Mouse (Mus musculus) limb, embryonic 10.5 days (tissue): Measurements from ENCODE around the gene Myom3. TPM values are rescaled to one million over a fixed set of nuclear protein-coding genes. Genes with fewer than 3 reads are reported as not detected.
A peak's percentile ranks its signal among the peaks of the same experiment; 100 is the strongest.

Source experiments
- DNase-seq: peaks from one replicate; pipeline ENCODE4 v3.0.0-alpha.2; 2017; ENCODE audit warnings: low spot score
- H3K27ac ChIP-seq: fragments of 300-500 bp; sonication (generic); 2 replicates; pipeline ENCODE4 v1.5.1; 2016; ENCODE audit warnings: mild to moderate bottlenecking
- H3K27me3 ChIP-seq: fragments of 300-500 bp; sonication (generic); 2 replicates; pipeline ENCODE4 v1.6.1; 2016; ENCODE audit warnings: low read depth, mild to moderate bottlenecking; ENCODE audit not compliant: poor library complexity, severe bottlenecking
- H3K36me3 ChIP-seq: fragments of 300-500 bp; sonication (generic); 2 replicates; pipeline ENCODE4 v1.6.1; 2016; ENCODE audit warnings: mild to moderate bottlenecking, moderate library complexity
- H3K4me1 ChIP-seq: fragments of 300-500 bp; sonication (generic); 2 replicates; pipeline ENCODE4 v1.6.1; 2016
- H3K4me3 ChIP-seq: fragments of 300-500 bp; sonication (generic); 2 replicates; pipeline ENCODE4 v1.5.1; 2016; ENCODE audit warnings: mild to moderate bottlenecking, moderate library complexity
- H3K9me3 ChIP-seq: fragments of 300-500 bp; sonication (generic); replicated peaks from 2 replicates; pipeline ENCODE4 v1.6.1; 2016; ENCODE audit warnings: mild to moderate bottlenecking
- WGBS: fragments of 180-500 bp; shearing (Covaris S2); methylation state at CpG from one replicate; pipeline ENCODE4 v1.1.7; 2016; 5-methylcytosine and 5-hydroxymethylcytosine counted together
- polyA plus RNA-seq: library from polyadenylated mRNA; unstranded; fragments of >200 nt; fragmentation: Nextera tagmentation; extraction: Ambion mirVana; gene quantifications from 2 replicates; pipeline ENCODE4 v1.2.1, GENCODE M21; 2016

The Myom3 gene
- polyA plus RNA-seq, 1 experiment from 2014 or later: 0.15 TPM

DNA sequence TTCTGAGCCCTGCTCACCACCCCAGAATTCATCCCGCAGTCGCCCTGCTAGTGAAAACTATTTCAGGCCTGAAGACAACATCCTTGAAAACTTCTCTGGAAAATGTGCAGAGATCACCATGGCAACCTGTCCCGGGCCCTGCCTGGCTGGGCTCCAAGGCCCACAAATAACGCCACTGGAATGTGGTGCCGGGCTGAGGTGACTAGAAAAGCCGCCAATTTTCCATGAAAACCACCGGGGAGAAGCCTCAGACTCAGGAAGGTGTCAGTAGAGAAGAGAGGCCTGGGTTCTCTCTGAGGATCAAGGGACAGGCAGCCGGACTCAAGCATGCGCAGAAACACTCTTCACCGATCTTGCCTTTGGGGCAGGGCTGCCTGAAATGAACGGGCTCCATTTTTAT is 69.0 kb downstream of the Myom3 start:
- Histone ChIP-seq H3K9me3 (no peaks in the 10 kb centered on the region), H3K4me1 (peaks cover 16% of the 10 kb centered on the region), H3K27me3 (no peaks in the 10 kb centered on the region), H3K27ac (peak overlapping the region; percentile 82), H3K4me3 (no peak overlapping the region), H3K36me3 (no peaks in the 10 kb centered on the region)
- peak; percentile 67 for DNase-seq
- 49% methylated on average over 11 of the region's 11 CpGs for WGBS

DNA sequence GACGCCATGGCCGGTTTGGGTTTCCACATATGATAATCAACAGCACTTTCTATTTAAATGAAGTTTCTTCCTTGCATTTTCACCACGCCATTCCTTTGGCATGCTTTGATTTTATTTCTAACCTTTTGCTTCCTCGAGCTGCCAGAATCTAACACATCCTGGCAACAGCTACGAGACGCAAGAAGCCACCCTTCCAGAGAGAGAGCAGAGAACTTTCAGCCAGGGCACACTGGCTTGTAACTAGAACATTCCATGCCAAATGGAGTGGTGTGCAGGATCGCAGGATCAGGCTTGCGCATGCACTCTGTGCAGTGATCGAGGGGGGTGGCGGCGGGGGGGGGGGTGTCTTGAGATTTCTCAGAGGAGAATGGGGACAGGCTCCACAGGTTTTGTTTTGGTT is 72.6 kb downstream of the Myom3 start:
- Histone ChIP-seq H3K27ac (peak overlapping the region; percentile 19; the same call in 1 of the 2 replicates), H3K4me3 (no peak overlapping the region), H3K36me3 (no peaks in the 10 kb centered on the region), H3K9me3 (no peaks in the 10 kb centered on the region), H3K27me3 (no peaks in the 10 kb centered on the region), H3K4me1 (peaks cover 22% of the 10 kb centered on the region)
- WGBS: 88% methylated on average over 11 of the region's 11 CpGs
- DNase-seq: no peak

DNA sequence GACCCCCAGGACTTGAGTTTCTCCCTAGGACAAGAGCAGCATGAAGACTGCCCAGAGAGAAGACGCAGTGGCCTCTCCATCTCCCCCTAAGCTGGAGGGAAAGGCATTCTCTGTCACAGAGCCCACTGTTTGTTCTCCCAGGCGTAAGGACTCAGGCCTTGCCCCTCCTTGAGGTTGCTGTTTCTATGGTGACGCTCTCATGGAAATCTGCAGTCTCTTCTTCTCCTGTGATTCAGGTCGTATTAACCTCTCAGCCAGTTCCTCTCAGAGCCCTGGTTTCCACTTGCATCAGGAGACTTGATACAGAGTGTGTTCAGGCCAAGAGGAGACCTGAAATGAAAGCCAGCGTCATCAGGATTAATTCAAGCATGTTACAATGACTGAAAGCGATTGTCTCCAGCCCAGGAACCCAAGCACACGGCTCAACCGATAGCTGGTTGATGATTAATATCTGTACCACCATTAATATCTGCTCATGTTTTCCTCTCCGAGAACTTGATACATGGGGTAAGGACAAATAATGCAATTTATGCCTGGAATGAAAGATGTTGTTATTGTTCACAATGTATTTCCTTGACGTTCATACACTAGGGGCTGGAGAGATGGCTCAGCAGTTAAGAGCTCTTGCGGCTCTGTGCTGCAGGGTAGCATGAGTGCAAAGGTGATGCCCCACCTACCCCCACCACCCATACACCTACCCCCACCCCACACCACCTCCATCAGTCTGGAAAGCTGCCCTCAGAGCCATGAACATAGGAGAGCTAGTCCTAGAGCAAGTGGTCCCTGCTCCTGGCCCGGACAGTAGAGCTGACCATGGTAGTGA is 74.0 kb downstream of the Myom3 start:
- Histone ChIP-seq H3K4me3 (no peak overlapping the region), H3K36me3 (no peaks in the 10 kb centered on the region), H3K27me3 (no peaks in the 10 kb centered on the region), H3K27ac (no peak overlapping the region), H3K4me1 (peaks cover 19% of the 10 kb centered on the region), H3K9me3 (no peaks in the 10 kb centered on the region)
- no peak for DNase-seq
- 80% methylated on average over 12 of the region's 12 CpGs for WGBS

DNA sequence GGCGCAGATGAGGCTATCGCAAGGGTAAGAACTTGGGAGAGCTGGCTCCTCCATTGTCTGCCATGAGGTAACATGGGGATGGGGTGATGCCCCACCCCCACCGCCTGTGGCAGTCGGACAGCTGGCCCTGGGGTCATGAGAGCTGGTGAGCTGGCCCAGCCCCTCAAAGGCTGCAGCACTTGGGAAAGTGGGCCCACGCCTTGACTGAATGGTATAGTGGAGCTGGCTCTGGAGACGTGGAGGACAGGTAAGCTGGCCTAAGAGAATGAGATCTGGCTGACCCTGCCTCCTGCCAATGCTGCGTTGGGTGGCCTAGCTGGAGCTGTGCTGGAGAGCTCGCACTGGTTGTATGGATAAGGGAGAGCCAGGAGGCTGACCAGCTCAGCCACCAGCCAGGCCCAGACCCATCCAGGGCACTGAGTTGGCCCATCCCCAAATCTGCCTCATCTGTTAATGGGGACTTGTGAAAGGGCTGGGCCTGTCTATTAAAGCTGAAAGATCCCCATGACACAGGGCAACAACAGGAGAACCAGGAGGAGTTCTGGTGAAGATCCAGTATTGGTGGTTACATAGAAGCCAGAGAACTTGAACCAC is 74.7 kb downstream of the Myom3 start:
- Histone ChIP-seq H3K36me3 (no peaks in the 10 kb centered on the region), H3K4me3 (no peak overlapping the region), H3K9me3 (no peaks in the 10 kb centered on the region), H3K27me3 (no peaks in the 10 kb centered on the region), H3K27ac (no peak overlapping the region), H3K4me1 (peaks cover 17% of the 10 kb centered on the region)
- 86% methylated on average over 8 of the region's 8 CpGs for WGBS
- DNase-seq: no peak

DNA sequence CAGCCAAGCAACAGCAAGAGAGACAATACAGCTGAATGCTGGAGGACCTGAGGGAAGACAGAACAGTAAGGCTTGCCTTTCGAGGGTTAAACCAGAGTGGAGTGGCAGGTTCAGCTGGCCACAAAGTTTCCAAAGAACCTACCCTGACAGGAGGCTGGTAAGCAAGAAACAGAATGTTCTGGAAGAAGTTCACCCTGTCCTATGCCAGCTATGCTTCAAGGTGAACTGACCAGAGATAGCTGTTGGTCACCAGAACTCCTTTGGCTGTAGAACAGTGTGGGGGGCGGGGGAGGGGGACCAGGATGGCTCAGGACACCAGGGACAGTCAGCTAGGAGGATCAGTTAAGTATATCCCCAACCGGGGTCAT is 79.4 kb downstream of the Myom3 start:
- whole genome bisulfite sequencing: 79% methylated on average over 3 of the region's 3 CpGs
- H3K27me3 ChIP-seq: no peaks in the 10 kb centered on the region
- H3K27ac ChIP-seq: no peak overlapping the region
- H3K4me3 ChIP-seq: no peak overlapping the region
- H3K9me3 ChIP-seq: no peaks in the 10 kb centered on the region
- H3K4me1 ChIP-seq: peaks cover 9% of the 10 kb centered on the region; the same call in 1 of the 2 replicates
- H3K36me3 ChIP-seq: no peaks in the 10 kb centered on the region
- no peak for DNase-seq

DNA sequence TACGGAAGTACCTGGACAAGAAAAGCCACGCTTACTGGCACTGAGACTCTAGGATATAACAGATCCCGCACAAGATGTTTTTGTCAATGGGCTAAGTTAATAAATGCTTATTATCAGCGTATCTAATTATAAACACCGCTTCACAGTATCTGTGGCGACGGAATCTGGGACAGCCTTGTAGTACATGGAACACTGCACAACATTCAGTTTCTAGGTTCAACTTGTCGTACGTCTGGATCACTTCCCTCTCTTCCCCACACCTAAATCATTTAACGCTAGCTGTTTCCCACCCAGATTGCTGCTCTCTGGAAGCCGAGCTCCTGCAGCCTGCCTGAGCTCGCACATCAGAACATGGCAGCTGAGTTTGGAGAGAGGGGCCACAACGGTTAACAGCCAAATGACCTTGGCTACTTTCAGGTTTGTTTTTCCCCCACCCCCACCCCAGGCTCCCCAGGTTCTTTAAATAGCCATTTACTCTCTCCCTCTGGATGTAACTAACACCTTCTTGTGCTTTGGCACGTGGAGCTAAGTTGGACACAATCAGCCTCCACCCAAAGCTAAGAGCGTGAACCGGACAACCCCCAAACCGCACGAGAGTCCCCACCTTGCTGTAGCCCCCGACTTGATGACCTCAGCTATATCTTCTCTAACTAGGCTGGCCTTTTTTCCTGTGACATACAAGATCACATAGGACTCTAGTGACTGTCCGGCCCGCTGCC is 79.9 kb downstream of the Myom3 start:
- peaks cover 5% of the 10 kb centered on the region; the same call in 1 of the 2 replicates for H3K4me1 ChIP-seq
- H3K36me3 ChIP-seq: no peaks in the 10 kb centered on the region
- 86% methylated on average over 21 of the region's 21 CpGs for WGBS
- no peaks in the 10 kb centered on the region for H3K27me3 ChIP-seq
- no peak overlapping the region for H3K27ac ChIP-seq
- no peaks in the 10 kb centered on the region for H3K9me3 ChIP-seq
- DNase-seq: no peak
- H3K4me3 ChIP-seq: no peak overlapping the region

DNA sequence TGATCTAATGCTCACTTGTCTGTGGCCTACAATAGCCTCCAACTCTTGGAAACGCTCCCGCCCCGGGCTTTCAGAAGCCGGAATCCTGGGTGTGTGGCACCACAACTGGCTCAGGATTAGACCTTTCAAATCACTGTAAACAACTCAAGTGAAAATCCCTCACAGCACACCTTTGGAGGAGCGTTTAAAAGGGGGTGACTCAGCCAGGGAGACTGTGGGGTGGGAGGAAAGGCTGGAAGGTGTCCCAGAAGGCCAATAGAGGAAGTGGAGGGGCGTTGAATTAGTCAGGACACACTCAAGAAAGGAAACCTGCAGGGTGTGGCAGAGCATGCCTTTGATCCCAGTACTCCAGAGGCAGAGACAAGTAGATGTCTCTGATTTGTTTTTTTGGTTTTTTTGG is 84.9 kb downstream of the Myom3 start:
- WGBS: 85% methylated on average over 6 of the region's 6 CpGs
- Histone ChIP-seq H3K27ac (no peak overlapping the region), H3K4me1 (no peaks in the 10 kb centered on the region), H3K9me3 (no peaks in the 10 kb centered on the region), H3K4me3 (no peak overlapping the region), H3K36me3 (no peaks in the 10 kb centered on the region), H3K27me3 (no peaks in the 10 kb centered on the region)
- DNase-seq: peak; percentile 4

DNA sequence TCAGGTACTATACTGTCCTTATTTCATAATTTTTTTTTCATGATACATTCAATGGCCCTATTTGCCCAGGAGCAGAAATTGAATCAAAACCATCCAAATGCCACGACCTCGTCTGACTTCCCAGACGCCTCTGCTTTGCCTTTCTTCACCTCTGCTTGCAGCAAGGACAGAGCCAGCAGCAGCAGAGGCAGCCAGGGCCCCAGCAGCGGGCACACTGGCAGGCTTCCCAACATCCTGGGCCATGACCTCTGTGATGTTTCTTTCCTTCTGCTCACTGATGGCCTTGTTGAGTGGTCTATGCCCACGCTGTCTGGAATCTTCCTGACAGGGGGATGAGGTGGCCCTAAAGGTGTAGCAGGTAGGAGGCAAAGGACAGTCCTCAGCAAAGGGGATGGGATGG is 88.1 kb downstream of the Myom3 start:
- H3K9me3 ChIP-seq: no peaks in the 10 kb centered on the region
- DNase-seq: peak; percentile 22
- no peak overlapping the region for H3K4me3 ChIP-seq
- no peaks in the 10 kb centered on the region for H3K36me3 ChIP-seq
- peaks cover 6% of the 10 kb centered on the region for H3K4me1 ChIP-seq
- no peak overlapping the region for H3K27ac ChIP-seq
- no peaks in the 10 kb centered on the region for H3K27me3 ChIP-seq
- WGBS: 75% methylated on average over 5 of the region's 5 CpGs

DNA sequence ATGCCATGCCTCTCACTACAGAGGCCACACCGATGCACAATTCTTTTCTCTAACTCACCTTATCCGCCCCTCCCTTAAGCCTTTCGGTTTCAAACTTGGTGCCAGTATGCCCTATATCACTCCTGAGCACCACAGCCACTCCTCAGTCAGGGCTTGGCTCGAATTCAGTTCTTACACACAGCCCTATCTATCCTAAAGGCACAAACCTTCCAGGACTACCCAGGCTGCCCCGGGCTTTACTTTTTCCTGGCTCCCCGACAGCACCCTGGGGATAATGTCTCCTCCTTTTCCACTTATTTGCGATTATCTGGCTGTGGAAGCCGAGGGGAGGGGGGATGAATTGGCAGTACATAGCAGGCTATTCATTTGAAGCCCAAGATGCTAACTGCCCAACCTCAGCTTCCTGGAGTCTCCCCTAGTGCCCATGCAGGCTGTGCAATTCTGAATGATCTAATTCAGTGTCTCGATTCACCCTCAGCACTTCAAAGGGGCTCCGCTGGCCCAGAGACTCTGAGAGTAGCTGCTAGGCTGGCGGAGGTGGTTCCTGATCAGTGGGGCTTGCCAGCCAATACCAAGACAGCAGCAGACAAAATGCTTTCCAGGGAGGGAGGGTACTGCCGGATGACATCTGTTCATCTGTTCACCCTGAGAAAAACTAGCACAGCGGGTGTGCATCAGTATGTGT is 91.0 kb downstream of the Myom3 start:
- Histone ChIP-seq H3K4me1 (peaks cover 16% of the 10 kb centered on the region), H3K9me3 (no peaks in the 10 kb centered on the region), H3K27me3 (no peaks in the 10 kb centered on the region), H3K27ac (no peak overlapping the region), H3K36me3 (no peaks in the 10 kb centered on the region), H3K4me3 (no peak overlapping the region)
- DNase-seq: peak; percentile 27
- 37% methylated on average over 13 of the region's 13 CpGs for WGBS

DNA sequence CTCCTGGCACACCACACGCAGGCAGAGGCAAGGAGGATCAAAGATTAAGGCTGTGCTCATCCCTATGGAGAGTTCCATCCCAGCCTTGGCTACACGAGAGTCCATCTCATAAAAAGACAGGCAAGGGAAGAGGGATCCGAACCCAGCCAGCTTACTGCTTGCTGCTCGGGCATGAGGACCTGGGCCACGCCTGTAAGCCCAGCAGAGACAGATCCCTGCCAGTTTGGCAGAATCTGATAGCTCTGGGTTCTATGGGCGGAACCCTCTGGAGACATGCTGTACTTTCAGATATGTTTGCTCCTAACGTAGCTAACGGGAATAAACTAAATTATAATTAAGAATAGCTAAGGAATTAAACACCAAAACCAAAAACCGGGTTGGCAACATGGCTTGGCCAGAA is 92.4 kb downstream of the Myom3 start:
- Histone ChIP-seq H3K27ac (no peak overlapping the region), H3K4me3 (no peak overlapping the region), H3K27me3 (no peaks in the 10 kb centered on the region), H3K9me3 (no peaks in the 10 kb centered on the region), H3K4me1 (peaks cover 16% of the 10 kb centered on the region), H3K36me3 (no peaks in the 10 kb centered on the region)
- DNase-seq: no peak
- WGBS: 86% methylated on average over 9 of the region's 9 CpGs

DNA sequence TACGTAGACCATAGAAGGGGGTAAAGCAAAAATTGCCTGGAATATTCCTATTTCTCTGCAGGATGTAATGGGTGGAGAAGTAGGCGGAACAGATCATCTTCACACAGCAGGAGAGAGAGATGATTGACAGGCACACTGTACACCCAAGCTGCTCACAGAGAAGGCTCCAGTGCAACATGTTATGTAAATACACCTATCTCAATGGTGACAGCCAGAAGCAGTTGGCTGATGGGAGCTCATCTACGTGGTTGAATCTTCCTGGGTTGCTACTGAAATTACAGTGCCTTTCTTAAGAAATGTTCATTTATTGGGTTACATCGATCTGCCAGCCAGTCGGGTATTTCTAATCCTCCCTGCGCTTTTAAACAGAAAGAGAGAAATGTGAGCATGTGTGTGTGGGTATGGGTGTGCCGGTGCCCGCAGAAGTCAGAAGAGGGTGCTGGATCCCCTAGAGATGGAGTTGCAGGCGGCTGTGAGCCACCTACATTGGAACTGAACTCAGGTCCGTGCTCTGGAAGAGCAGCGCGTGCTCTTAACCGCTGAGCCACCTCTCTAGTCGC is 94.6 kb downstream of the Myom3 start:
- H3K4me1 ChIP-seq: peaks cover 25% of the 10 kb centered on the region
- H3K27me3 ChIP-seq: no peaks in the 10 kb centered on the region
- peak; percentile 28 for DNase-seq
- peak overlapping the region; percentile 93; the same call in 1 of the 2 replicates for H3K4me3 ChIP-seq
- peaks cover 7% of the 10 kb centered on the region for H3K36me3 ChIP-seq
- peak overlapping the region; percentile 100 for H3K27ac ChIP-seq
- no peaks in the 10 kb centered on the region for H3K9me3 ChIP-seq
- WGBS: 95% methylated on average over 14 of the region's 14 CpGs

DNA sequence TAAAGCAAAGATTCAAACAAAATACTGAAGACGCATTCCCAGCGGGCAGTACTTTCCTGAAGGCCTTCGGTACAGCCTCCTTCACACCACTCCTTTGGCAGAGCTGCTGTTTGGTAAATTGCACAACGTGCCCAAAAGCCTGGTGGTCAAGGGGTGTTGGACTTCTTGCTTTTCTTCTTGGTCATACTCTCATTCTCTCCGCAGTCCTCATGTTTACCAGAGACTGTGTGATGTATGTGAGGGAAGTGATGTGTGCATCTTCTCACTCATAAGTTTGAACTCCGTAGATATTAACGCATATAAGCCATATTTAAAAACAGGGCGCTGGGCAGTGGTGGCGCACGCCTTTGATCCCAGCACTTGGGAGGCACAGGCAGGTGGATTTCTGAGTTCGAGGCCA is 95.1 kb downstream of the Myom3 start:
- DNase-seq: peak; percentile 29
- Histone ChIP-seq H3K36me3 (peaks cover 12% of the 10 kb centered on the region), H3K27ac (peak overlapping the region; percentile 100), H3K4me1 (peaks cover 31% of the 10 kb centered on the region), H3K4me3 (peak overlapping the region; percentile 93), H3K27me3 (no peaks in the 10 kb centered on the region), H3K9me3 (no peaks in the 10 kb centered on the region)
- 82% methylated on average over 11 of the region's 11 CpGs for WGBS
